In genomic region chr6:29143608-29144007, GRCm38 (mm10) we compare ENCODE assay signal across 8 mouse cellular contexts. TPM values are rescaled to one million over a fixed set of nuclear protein-coding genes. Genes with fewer than 3 reads are reported as not detected.
DNase-seq lines count a peak whose midpoint lies in the region; ATAC-seq lines count a peak whose summit lies in the region.

No protein-coding gene starts in this region.

- peak; percentile 76 for ATAC-seq in hindbrain, embryonic 16.5 days

- H3K9ac ChIP-seq in hindbrain, embryonic 16.5 days (ENCODE audit: low read depth, low read length): no peak overlapping the region

- H3K9me3 ChIP-seq in hindbrain, embryonic 16.5 days (ENCODE audit: control insufficient read depth, low read length): no peaks in the 10 kb centered on the region

- no peaks in the 10 kb centered on the region for H3K4me1 ChIP-seq in hindbrain, embryonic 16.5 days (ENCODE audit: control insufficient read depth, insufficient read depth, low read depth, low read length)

- 0 out of 2 replicates have a peak, but pooled peaks cover 2% of the 10 kb centered on the region for H3K36me3 ChIP-seq in hindbrain, embryonic 16.5 days (ENCODE audit: control insufficient read depth, insufficient read depth, low read length)

- DNase-seq in adrenal gland, adult (ENCODE audit: inconsistent age in 2 of 2, low spot score in 1 of 2): peak; percentile 41 to 80
- no peak for DNase-seq in adrenal gland, adult 8-10 months
- peak; percentile 58 for DNase-seq in urinary bladder, postnatal 14 days (ENCODE audit: low spot score)
- no peak for DNase-seq in urinary bladder, postnatal 10 days (ENCODE audit: low spot score)
- peak; percentile 31 for DNase-seq in embryo, embryonic 9.5 days (ENCODE audit: extremely low spot score)
- peak; percentile 17 to 29 for DNase-seq in lung, adult 18-20 months
- peak; percentile 62 to 88 for DNase-seq in right cerebral cortex, postnatal 10 days (ENCODE audit: low spot score in 2 of 2)

- 32% methylated on average over 5 of the region's 5 CpGs for WGBS in hindbrain, embryonic 16.5 days

- H3K27me3 ChIP-seq in hindbrain, embryonic 16.5 days (replicated peaks; ENCODE audit: control insufficient read depth, insufficient read depth, low read length): no peaks in the 10 kb centered on the region

- H3K4me2 ChIP-seq in hindbrain, embryonic 16.5 days (ENCODE audit: low read length): no peak overlapping the region

- H3K27ac ChIP-seq in hindbrain, embryonic 16.5 days (ENCODE audit: low read depth, low read length): no peak overlapping the region

- no peak overlapping the region for H3K4me3 ChIP-seq in hindbrain, embryonic 16.5 days (ENCODE audit: low read length)

RNA-seq across cellular contexts. Expression of gene Rbm28, which starts 21.2 kb away (rescaled TPM):
- total RNA-seq in adrenal gland, adult 8-10 months (2022): 10 to 100 TPM; 30.2 to 40.2 (median 35.0) TPM
- 33.8 and 41.6 TPM in 2 replicates for polyA plus RNA-seq in hindbrain, embryonic 16.5 days (2015; fragmentation: Nextera tagmentation; extraction: Ambion mirVana)

RNA-seq across cellular contexts. Expression of gene Prrt4, which starts 35.8 kb away (rescaled TPM):
- 1 to 10 TPM; 3.0 to 8.9 (median 4.8) TPM for total RNA-seq in adrenal gland, adult 8-10 months (2022)
- polyA plus RNA-seq in hindbrain, embryonic 16.5 days (2015; fragmentation: Nextera tagmentation; extraction: Ambion mirVana): 11.1 and 11.7 TPM in 2 replicates

Comparison
In these comparisons a context has a peak if more than half of its experiments do, and no peak if none do; other contexts are left out.
1. DNase-seq: peak in adrenal gland, adult (2 of 2), urinary bladder, postnatal 14 days (single experiment), embryo, embryonic 9.5 days (single experiment), lung, adult 18-20 months (2 of 2) and right cerebral cortex, postnatal 10 days (2 of 2); none in adrenal gland, adult 8-10 months (single experiment) and urinary bladder, postnatal 10 days (single experiment).